Mouse (Mus musculus): ENCODE results near the gene Stard3. TPM values are rescaled to one million over a fixed set of nuclear protein-coding genes. Genes with fewer than 3 reads are reported as not detected.

Stard3 gene
- total RNA-seq, 2 experiments from 2014 or later: 31.3 to 34.5 TPM

GRCm38 (mm10) chr11:98400161-98400726 lies 42.1 kb downstream of the Stard3 start, which contains the start of gene Pgap3:
Gene Pgap3 (minus strand): TSS chr11:98400490.
- DNase-seq: peak; percentile 87 to 92

- DNase-seq: no peak
Measured at GRCm38 (mm10) chr11:98400816-98401215, 42.6 kb downstream of the Stard3 start.

- DNase-seq: no peak
Measured at GRCm38 (mm10) chr11:98406621-98407020, 48.5 kb downstream of the Stard3 start.

GRCm38 (mm10) chr11:98408872-98409271 lies 50.7 kb downstream of the Stard3 start:
- DNase-seq: no peak

GRCm38 (mm10) chr11:98409341-98409822 lies 51.2 kb downstream of the Stard3 start:
- no peak for DNase-seq

GRCm38 (mm10) chr11:98412273-98412796 lies 54.2 kb downstream of the Stard3 start, which contains the start of gene Erbb2:
Gene Erbb2 (plus strand): TSS chr11:98412470.
- peak in 1 of 2 experiments; percentile 22 for DNase-seq

- DNase-seq: no peak
Measured at GRCm38 (mm10) chr11:98412797-98413301, 54.7 kb downstream of the Stard3 start.

- no peak for DNase-seq
Measured at GRCm38 (mm10) chr11:98413731-98414130, 55.6 kb downstream of the Stard3 start.

- DNase-seq: no peak
Measured at GRCm38 (mm10) chr11:98414162-98414561, 56.0 kb downstream of the Stard3 start.

- no peak for DNase-seq
Measured at GRCm38 (mm10) chr11:98417074-98417473, 58.9 kb downstream of the Stard3 start.

- DNase-seq: no peak
Measured at GRCm38 (mm10) chr11:98418273-98418672, 60.1 kb downstream of the Stard3 start.

- DNase-seq: no peak
Measured at GRCm38 (mm10) chr11:98418939-98419547, 60.9 kb downstream of the Stard3 start.

- no peak for DNase-seq
Measured at GRCm38 (mm10) chr11:98426592-98426991, 68.4 kb downstream of the Stard3 start.

- DNase-seq: no peak
Measured at GRCm38 (mm10) chr11:98428436-98428835, 70.3 kb downstream of the Stard3 start.

Other genes starting within 250 kb of the Stard3 start
- gene Fbxl20, start 208.0 kb upstream of the Stard3 start, total RNA-seq (2021): 10 to 100 TPM; 36.5 TPM
- 10 to 100 TPM; 53.8 to 55.9 TPM for gene Med1, start 165.1 kb upstream of the Stard3 start, total RNA-seq (2021)
- gene Cdk12, start 155.3 kb upstream of the Stard3 start, total RNA-seq (2021): 10 to 100 TPM; 40.9 to 41.1 TPM
- 100 to 1,000 TPM; 156 to 162 TPM for gene Neurod2, start 28.7 kb upstream of the Stard3 start, total RNA-seq (2021)
- gene Ppp1r1b, start 10.0 kb upstream of the Stard3 start, total RNA-seq (2021): 10 to 100 TPM; 48.8 to 50.8 TPM
- gene Tcap, start 25.4 kb downstream of the Stard3 start, total RNA-seq (2021): 1 to 10 TPM in 1 of 2 experiments, under 1 TPM in 1; 0.83 to 1.4 TPM
- not detected for gene Pnmt, start 28.1 kb downstream of the Stard3 start, total RNA-seq (2021)
- 1 to 10 TPM; 8.3 to 8.4 TPM for gene Pgap3, start 42.1 kb downstream of the Stard3 start, total RNA-seq (2021)
- 1 to 10 TPM; 1.6 to 2.1 TPM for gene Erbb2, start 54.1 kb downstream of the Stard3 start, total RNA-seq (2021)
- gene Mien1, start 80.6 kb downstream of the Stard3 start, total RNA-seq (2021): 10 to 100 TPM; 97.9 to 99.2 TPM
- 1 to 10 TPM; 1.4 to 2.1 TPM for gene Grb7, start 88.0 kb downstream of the Stard3 start, total RNA-seq (2021)
- not detected for gene Ikzf3, start 187.7 kb downstream of the Stard3 start, total RNA-seq (2021)
- not detected for gene Zpbp2, start 192.7 kb downstream of the Stard3 start, total RNA-seq (2021)
- 10 to 100 TPM; 55.7 to 61.4 TPM for gene Ormdl3, start 229.0 kb downstream of the Stard3 start, total RNA-seq (2021)
- gene Lrrc3c, start 239.9 kb downstream of the Stard3 start, total RNA-seq (2021): not detected

All from layer of hippocampus, postnatal 36 days (tissue).